Mouse (Mus musculus): ENCODE measurements around the gene Adamts4. TPM values are rescaled to one million over a fixed set of nuclear protein-coding genes. Genes with fewer than 3 reads are reported as not detected.
"Not testable (repeated sequence)": the region's sequence is repeated elsewhere in the genome, so short reads cannot be mapped to it uniquely, and the experiment has no call there.

Gene Adamts4
- polyA plus RNA-seq, 1 experiment from 2014 or later, result 2.5 TPM

DNA sequence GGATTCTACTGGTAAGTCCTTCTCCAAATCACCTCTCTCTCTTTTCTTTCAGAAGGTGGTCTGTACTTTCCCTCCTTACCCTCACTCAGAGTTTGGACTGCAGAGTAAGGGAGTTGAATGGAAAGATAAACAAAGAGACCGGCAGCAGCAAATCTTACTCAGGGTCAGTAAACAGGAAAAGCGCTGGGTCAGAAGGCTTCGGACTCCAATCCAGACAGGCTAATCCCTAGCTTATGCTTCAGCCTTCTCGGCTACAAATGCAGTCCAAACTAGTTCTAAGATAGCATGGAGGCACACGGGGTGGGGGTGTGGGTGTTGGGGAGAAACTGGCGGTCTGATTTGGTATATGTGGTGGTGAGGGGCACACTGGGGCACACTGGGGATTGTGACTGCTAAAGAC lies 12.8 kb upstream of the Adamts4 start:
- no peak overlapping the region for H3K27ac ChIP-seq (ENCODE audit: low read depth, low read length)
- no peak overlapping the region for H3K4me2 ChIP-seq (ENCODE audit: low read length)
- peaks cover 85% of the 10 kb centered on the region for H3K36me3 ChIP-seq (ENCODE audit: control insufficient read depth, insufficient read depth, low read length)
- no peaks in the 10 kb centered on the region for H3K9me3 ChIP-seq (replicated peaks; ENCODE audit: control insufficient read depth, low read length)
- no peak overlapping the region for H3K9ac ChIP-seq (ENCODE audit: low read length)
- DNase-seq (ENCODE audit: low spot score) (no peak), ATAC-seq (no peak)
- no peaks in the 10 kb centered on the region for H3K4me1 ChIP-seq (ENCODE audit: control insufficient read depth, insufficient read depth, low read length)
- no peak overlapping the region for H3K4me3 ChIP-seq (ENCODE audit: low read depth, low read length)
- H3K27me3 ChIP-seq (replicated peaks; ENCODE audit: control insufficient read depth, insufficient read depth, low read length), result no peaks in the 10 kb centered on the region
- 87% methylated on average over 6 of the region's 6 CpGs for WGBS

DNA sequence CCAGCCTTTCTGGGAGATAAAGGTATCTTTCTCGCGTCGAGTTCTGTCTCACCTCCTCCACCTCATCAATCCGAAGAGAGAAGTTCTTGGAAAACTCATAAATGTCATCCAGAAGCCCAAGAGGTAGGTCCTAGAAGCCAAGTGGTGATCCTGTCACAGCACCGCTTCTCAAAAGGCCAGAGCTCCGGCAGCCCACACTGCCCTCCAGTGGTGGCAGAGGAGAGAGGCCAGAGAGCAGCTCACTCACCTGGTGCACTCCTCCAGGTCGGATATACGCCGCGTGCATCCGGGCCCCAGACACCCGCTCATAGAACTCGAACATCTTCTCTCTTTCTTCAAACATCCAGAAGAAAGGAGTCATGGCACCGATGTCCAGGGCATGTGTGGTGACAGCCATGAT lies 11.8 kb upstream of the Adamts4 start:
- peak; percentile 46 for DNase-seq (ENCODE audit: low spot score)
- H3K9me3 ChIP-seq (replicated peaks; ENCODE audit: control insufficient read depth, low read length), result no peaks in the 10 kb centered on the region
- H3K36me3 ChIP-seq (ENCODE audit: control insufficient read depth, insufficient read depth, low read length), result peaks cover 95% of the 10 kb centered on the region
- ATAC-seq, result 0 out of 2 replicates have a peak, but pooled peaks have one; percentile 52
- no peaks in the 10 kb centered on the region for H3K4me1 ChIP-seq (ENCODE audit: control insufficient read depth, insufficient read depth, low read length)
- WGBS, result 77% methylated on average over 14 of the region's 14 CpGs
- no peaks in the 10 kb centered on the region for H3K27me3 ChIP-seq (replicated peaks; ENCODE audit: control insufficient read depth, insufficient read depth, low read length)
- no peak overlapping the region for H3K27ac ChIP-seq (ENCODE audit: low read depth, low read length)
- no peak overlapping the region for H3K9ac ChIP-seq (ENCODE audit: low read length)
- no peak overlapping the region for H3K4me3 ChIP-seq (ENCODE audit: low read depth, low read length)
- no peak overlapping the region for H3K4me2 ChIP-seq (ENCODE audit: low read length)

DNA sequence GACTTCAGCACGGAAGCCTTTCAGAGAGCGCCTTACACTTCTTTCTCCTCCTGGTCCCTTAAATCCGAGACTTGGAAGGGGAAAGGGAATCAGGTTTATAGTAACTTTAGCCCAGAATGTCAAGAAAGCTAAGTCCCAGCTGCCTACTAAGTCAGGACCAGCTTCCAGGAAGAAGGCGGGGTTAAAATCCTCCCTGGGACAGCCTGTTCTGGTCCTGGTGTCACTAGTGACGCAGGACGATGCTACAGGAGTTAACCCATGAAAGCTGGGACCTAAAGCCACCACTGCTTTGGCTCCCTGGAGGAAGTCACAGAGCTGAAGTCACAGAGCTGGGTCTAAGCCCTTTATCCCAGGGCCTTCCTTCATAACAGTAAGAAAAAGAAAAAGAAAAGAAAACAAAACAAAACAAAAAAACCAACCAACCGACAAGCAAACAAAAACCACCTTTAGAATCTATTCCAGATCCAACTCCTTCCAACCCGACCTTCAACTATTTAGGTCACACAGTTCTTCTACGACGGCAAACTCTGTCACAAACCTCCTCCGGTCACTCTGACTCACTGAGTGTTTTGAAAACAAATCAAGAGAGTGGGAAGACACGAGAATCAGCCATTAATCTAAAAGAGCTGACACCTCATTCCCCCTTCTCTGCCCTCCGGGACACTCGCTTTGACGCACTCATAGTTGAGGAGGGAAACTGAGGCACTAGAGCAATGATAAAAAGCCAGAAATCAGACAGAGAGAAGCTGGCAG lies 10.1 kb upstream of the Adamts4 start:
- Histone ChIP-seq H3K4me2 (ENCODE audit: low read length) (no peak overlapping the region), H3K27ac (ENCODE audit: low read depth, low read length) (no peak overlapping the region), H3K27me3 (replicated peaks; ENCODE audit: control insufficient read depth, insufficient read depth, low read length) (no peaks in the 10 kb centered on the region), H3K4me1 (ENCODE audit: control insufficient read depth, insufficient read depth, low read length) (no peaks in the 10 kb centered on the region), H3K9me3 (replicated peaks; ENCODE audit: control insufficient read depth, low read length) (no peaks in the 10 kb centered on the region), H3K9ac (ENCODE audit: low read length) (no peak overlapping the region), H3K4me3 (ENCODE audit: low read depth, low read length) (no peak overlapping the region), H3K36me3 (ENCODE audit: control insufficient read depth, insufficient read depth, low read length) (peaks cover 86% of the 10 kb centered on the region)
- WGBS, result 84% methylated on average over 15 of the region's 15 CpGs
- ATAC-seq (no peak), DNase-seq (ENCODE audit: low spot score) (no peak)

DNA sequence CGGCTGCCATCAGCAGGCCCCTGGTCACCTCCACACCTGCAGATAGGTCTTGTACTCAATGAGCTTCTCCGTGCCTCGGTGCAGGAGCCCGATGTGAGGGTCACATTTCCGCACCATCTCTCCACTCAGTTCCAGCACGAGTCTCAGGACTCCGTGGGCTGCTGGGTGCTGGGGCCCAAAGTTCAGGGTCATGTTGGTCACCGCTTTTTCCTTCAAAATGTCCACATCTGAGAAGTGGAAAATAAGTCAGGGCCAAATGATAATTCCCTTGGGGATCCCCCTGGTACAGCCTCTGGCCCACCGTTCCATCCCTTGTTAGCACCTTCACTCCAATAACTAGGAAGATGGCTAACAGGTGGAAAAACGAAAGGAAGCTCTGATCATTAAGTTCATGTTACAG lies 9.3 kb upstream of the Adamts4 start:
- no peak overlapping the region for H3K4me2 ChIP-seq (ENCODE audit: low read length)
- no peak overlapping the region for H3K4me3 ChIP-seq (ENCODE audit: low read depth, low read length)
- no peaks in the 10 kb centered on the region for H3K27me3 ChIP-seq (replicated peaks; ENCODE audit: control insufficient read depth, insufficient read depth, low read length)
- no peaks in the 10 kb centered on the region for H3K9me3 ChIP-seq (replicated peaks; ENCODE audit: control insufficient read depth, low read length)
- peaks cover 80% of the 10 kb centered on the region for H3K36me3 ChIP-seq (ENCODE audit: control insufficient read depth, insufficient read depth, low read length)
- no peak overlapping the region for H3K9ac ChIP-seq (ENCODE audit: low read length)
- ATAC-seq (no peak), DNase-seq (ENCODE audit: low spot score) (no peak)
- H3K4me1 ChIP-seq (ENCODE audit: control insufficient read depth, insufficient read depth, low read length), result peaks cover under 1% of the 10 kb centered on the region; the same call in 1 of the 2 replicates
- WGBS, result 93% methylated on average over 10 of the region's 10 CpGs
- H3K27ac ChIP-seq (ENCODE audit: low read depth, low read length), result no peak overlapping the region

DNA sequence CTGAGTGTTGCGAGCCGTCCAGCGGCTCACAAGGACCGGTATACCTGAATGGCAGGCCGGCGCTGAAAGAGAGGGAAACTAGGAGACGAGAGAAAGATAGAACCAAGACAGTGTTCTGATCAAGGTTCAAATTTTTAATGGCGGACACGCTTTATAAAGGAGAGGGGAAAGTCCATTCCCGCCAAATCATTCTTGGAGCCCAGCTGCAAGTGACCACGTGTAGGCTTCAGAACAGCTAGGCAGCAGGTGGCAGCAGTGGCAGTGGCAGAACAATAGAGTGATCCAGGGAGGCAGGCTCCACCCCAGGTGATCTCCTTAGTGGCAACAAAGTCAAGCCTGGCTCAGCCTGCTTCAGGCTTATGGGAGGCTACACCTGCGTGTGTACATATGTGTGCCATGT lies 8.3 kb upstream of the Adamts4 start:
- not testable (repeated sequence) for H3K27ac ChIP-seq (ENCODE audit: low read depth, low read length); H3K27me3 ChIP-seq (replicated peaks; ENCODE audit: control insufficient read depth, insufficient read depth, low read length); H3K9me3 ChIP-seq (replicated peaks; ENCODE audit: control insufficient read depth, low read length); DNase-seq (ENCODE audit: low spot score); H3K4me1 ChIP-seq (ENCODE audit: control insufficient read depth, insufficient read depth, low read length); H3K9ac ChIP-seq (ENCODE audit: low read length); ATAC-seq; H3K4me2 ChIP-seq (ENCODE audit: low read length); H3K4me3 ChIP-seq (ENCODE audit: low read depth, low read length)
- WGBS, result 83% methylated on average over 12 of the region's 12 CpGs
- peaks cover 71% of the 10 kb centered on the region for H3K36me3 ChIP-seq (ENCODE audit: control insufficient read depth, insufficient read depth, low read length)

DNA sequence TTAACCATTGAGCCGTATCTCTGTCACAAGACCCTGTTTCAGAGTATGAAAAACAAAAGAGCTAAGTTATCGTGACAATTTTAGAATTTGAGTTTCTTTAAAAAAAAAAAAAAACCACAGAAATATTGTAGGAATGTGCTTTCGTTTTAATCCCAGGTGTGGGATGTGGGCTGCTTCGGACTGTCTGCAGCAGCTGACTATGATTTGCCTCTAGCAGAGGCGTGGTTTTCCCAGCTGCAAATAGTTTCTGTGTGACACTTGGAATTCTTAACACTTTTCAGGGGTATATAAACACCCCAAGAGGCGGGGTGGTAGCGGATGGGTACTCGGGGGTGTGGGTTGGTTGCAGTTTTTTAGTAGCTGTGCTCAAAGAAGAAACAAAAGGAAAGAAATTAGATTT lies 4.9 kb upstream of the Adamts4 start:
- WGBS, result 93% methylated on average over 8 of the region's 8 CpGs

DNA sequence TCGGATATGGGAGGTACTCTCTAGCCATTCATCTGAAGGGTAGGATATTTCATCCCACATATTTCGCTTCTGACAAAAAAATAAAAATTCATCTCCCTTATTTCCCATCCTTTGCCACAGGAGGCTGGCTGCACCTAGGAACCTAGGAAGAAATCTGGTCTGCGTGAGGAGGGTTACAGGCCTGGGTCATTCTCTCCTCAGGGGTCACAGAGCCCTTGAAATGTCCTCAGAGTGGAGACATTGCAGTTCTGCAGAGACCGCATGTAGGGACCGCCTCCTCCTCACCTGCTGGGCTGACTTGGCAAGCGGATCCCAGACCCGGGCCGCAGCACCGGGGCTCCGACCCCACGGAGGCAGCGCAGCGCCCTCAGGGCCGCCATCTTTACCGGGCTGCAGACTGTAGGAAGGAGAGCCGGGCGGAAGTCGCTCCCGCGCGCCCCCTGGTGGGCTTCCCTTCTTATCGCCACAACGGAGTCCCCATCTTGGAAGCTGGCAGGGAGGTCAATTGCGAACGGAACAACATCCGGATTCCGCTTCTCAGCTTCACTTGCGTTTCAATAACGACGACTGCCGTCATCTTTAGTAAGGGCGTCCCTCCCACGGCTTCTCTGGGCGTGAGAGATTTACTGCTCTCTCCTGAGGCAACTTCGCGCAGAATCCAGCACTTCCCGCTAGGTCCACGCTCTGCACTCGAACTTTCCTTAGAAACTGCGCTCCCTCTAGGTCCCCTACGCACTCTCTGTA lies 3.3 kb upstream of the Adamts4 start:
- H3K4me2 ChIP-seq (ENCODE audit: low read length), result peak overlapping the region; percentile 88
- peaks cover 23% of the 10 kb centered on the region for H3K36me3 ChIP-seq (ENCODE audit: control insufficient read depth, insufficient read depth, low read length)
- peak overlapping the region; percentile 91 for H3K9ac ChIP-seq (ENCODE audit: low read length)
- H3K27me3 ChIP-seq (replicated peaks; ENCODE audit: control insufficient read depth, insufficient read depth, low read length), result no peaks in the 10 kb centered on the region
- H3K4me3 ChIP-seq (ENCODE audit: low read depth, low read length), result peak overlapping the region; percentile 73
- H3K9me3 ChIP-seq (replicated peaks; ENCODE audit: control insufficient read depth, low read length), result no peaks in the 10 kb centered on the region
- DNase-seq (ENCODE audit: low spot score), result peak; percentile 100
- ATAC-seq, result peak; percentile 93
- peak overlapping the region; percentile 78 for H3K27ac ChIP-seq (ENCODE audit: low read depth, low read length)
- under 1% methylated on average over 41 of the region's 41 CpGs for WGBS
- H3K4me1 ChIP-seq (ENCODE audit: control insufficient read depth, insufficient read depth, low read length), result peaks cover 29% of the 10 kb centered on the region

More for the DNA sequence above, 4.9 kb upstream of the Adamts4 start:
- Histone ChIP-seq H3K9ac (ENCODE audit: low read length) (no peak overlapping the region), H3K4me3 (ENCODE audit: low read depth, low read length) (no peak overlapping the region), H3K27me3 (replicated peaks; ENCODE audit: control insufficient read depth, insufficient read depth, low read length) (no peaks in the 10 kb centered on the region), H3K36me3 (ENCODE audit: control insufficient read depth, insufficient read depth, low read length) (peaks cover 38% of the 10 kb centered on the region), H3K4me1 (ENCODE audit: control insufficient read depth, insufficient read depth, low read length) (peaks cover 16% of the 10 kb centered on the region), H3K27ac (ENCODE audit: low read depth, low read length) (no peak overlapping the region), H3K4me2 (ENCODE audit: low read length) (no peak overlapping the region), H3K9me3 (replicated peaks; ENCODE audit: control insufficient read depth, low read length) (no peaks in the 10 kb centered on the region)
- ATAC-seq, result no peak
- DNase-seq (ENCODE audit: low spot score), result no peak

DNA sequence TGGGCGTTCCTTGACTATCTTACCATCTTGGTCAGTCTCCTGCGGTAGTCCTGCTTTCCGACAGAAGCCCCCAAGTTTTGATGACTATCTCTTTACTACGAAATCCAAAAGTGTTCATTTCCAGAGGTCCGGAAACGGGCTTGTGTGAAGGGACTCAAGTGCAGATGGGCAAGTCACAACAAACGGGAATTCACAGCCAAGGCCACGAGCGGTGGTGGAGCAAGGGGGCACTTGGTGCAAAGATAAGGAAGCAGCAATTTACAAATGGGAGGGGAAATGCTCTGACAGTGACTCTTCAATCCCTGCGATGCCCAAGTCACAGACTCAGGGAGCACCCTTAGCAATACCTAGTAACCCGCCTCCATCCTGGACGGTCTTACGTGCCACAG lies 2.8 kb upstream of the Adamts4 start:
- 16% methylated on average over 13 of the region's 13 CpGs for WGBS
- Histone ChIP-seq H3K9ac (ENCODE audit: low read length) (peak overlapping the region; percentile 56), H3K4me3 (ENCODE audit: low read depth, low read length) (peak overlapping the region; percentile 73), H3K27ac (ENCODE audit: low read depth, low read length) (peak overlapping the region; percentile 78), H3K36me3 (ENCODE audit: control insufficient read depth, insufficient read depth, low read length) (peaks cover 18% of the 10 kb centered on the region), H3K4me2 (ENCODE audit: low read length) (peak overlapping the region; percentile 71), H3K4me1 (ENCODE audit: control insufficient read depth, insufficient read depth, low read length) (peaks cover 33% of the 10 kb centered on the region), H3K9me3 (replicated peaks; ENCODE audit: control insufficient read depth, low read length) (no peaks in the 10 kb centered on the region), H3K27me3 (replicated peaks; ENCODE audit: control insufficient read depth, insufficient read depth, low read length) (no peaks in the 10 kb centered on the region)
- DNase-seq (ENCODE audit: low spot score) (no peak), ATAC-seq (no peak; the same call in 1 of the 2 replicates)

DNA sequence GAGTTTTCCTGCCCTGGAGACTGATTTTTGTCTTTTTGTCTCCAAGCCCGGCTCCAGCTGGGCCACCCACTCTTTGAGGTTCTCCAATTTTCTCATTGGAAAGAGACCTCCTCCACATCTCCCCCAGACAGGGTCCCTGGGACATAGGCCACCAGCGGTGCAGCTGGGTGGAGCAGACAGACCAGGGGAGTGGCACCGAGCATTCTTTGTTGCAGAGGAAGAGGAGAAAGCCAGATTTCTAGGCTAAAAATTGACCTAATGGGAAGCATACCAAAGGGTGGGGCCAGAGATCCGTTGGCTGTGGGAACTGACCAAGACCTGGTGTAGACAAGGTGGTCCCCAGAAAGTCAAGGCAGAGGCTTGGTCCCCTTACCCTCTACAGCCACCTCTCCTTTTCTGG lies 2.3 kb upstream of the Adamts4 start:
- no peaks in the 10 kb centered on the region for H3K27me3 ChIP-seq (replicated peaks; ENCODE audit: control insufficient read depth, insufficient read depth, low read length)
- H3K4me3 ChIP-seq (ENCODE audit: low read depth, low read length), result no peak overlapping the region
- ATAC-seq (no peak), DNase-seq (ENCODE audit: low spot score) (no peak)
- peak overlapping the region; percentile 78 for H3K27ac ChIP-seq (ENCODE audit: low read depth, low read length)
- peaks cover 14% of the 10 kb centered on the region; the same call in 1 of the 2 replicates for H3K36me3 ChIP-seq (ENCODE audit: control insufficient read depth, insufficient read depth, low read length)
- WGBS, result 23% methylated on average over 4 of the region's 4 CpGs
- H3K4me2 ChIP-seq (ENCODE audit: low read length), result peak overlapping the region; percentile 71
- H3K9me3 ChIP-seq (replicated peaks; ENCODE audit: control insufficient read depth, low read length), result no peaks in the 10 kb centered on the region
- H3K9ac ChIP-seq (ENCODE audit: low read length), result peak overlapping the region; percentile 56
- peaks cover 37% of the 10 kb centered on the region for H3K4me1 ChIP-seq (ENCODE audit: control insufficient read depth, insufficient read depth, low read length)

Measured in forebrain, embryonic 14.5 days (tissue).